Mouse (Mus musculus) spleen, adult 2 months (tissue): ENCODE results near the gene Rbm25. TPM values are rescaled to one million over a fixed set of nuclear protein-coding genes. Genes with fewer than 3 reads are reported as not detected.

Source experiments
- DNase-seq, 2 experiments: peaks; one replicate each; pipeline versions ENCODE4 v3.0.0 to v3.0.0-alpha.2; 2012 to 2021; ENCODE audit warnings: low spot score in 2 of 2, low read depth in 1 of 2
- H3K27ac ChIP-seq: fragments of 200-500 bp; 2 replicates; pipeline ENCODE4 v1.5.1; 2012; ENCODE audit warnings: low read length, inconsistent platforms; ENCODE audit not compliant: insufficient read depth
- H3K27me3 ChIP-seq: fragments of 200-500 bp; 2 replicates; pipeline ENCODE4 v1.6.1; 2012; ENCODE audit warnings: mild to moderate bottlenecking, moderate library complexity, low read length, inconsistent platforms; ENCODE audit not compliant: control insufficient read depth, insufficient read depth
- H3K36me3 ChIP-seq: fragments of 200-500 bp; 2 replicates; pipeline ENCODE4 v1.6.1; 2012; ENCODE audit warnings: mild to moderate bottlenecking, low read length, inconsistent platforms; ENCODE audit not compliant: control insufficient read depth, insufficient read depth
- H3K4me1 ChIP-seq: fragments of 200-500 bp; 2 replicates; pipeline ENCODE4 v1.6.1; 2011; ENCODE audit warnings: inconsistent platforms; ENCODE audit not compliant: control insufficient read depth, insufficient read depth, insufficient read length
- H3K4me3 ChIP-seq: fragments of 200-500 bp; 2 replicates; pipeline ENCODE4 v1.5.1; 2011; ENCODE audit warnings: mild to moderate bottlenecking, inconsistent platforms; ENCODE audit not compliant: insufficient read depth, insufficient read length; ENCODE audit errors: extremely low read depth
- CTCF ChIP-seq: fragments of 200-500 bp; IDR thresholded peaks from 2 replicates; pipeline ENCODE4 v1.5.1; 2011; ENCODE audit warnings: mild to moderate bottlenecking, inconsistent platforms; ENCODE audit not compliant: insufficient read depth, insufficient read length, insufficient replicate concordance; ENCODE audit errors: extremely low read depth
- POLR2A ChIP-seq: fragments of 200-500 bp; IDR thresholded peaks from 2 replicates; pipeline ENCODE4 v1.6.1; 2011; ENCODE audit warnings: low read depth, low read length, inconsistent platforms
- WGBS: fragments of 180-500 bp; shearing (Covaris S2); methylation state at CpG from one replicate; pipeline ENCODE4 v1.1.7; 2018; 5-methylcytosine and 5-hydroxymethylcytosine counted together
- polyA plus RNA-seq: library from polyadenylated mRNA; depleted of rRNA; stranded (reverse); fragments of >200 nt; gene quantifications from 2 replicates; pipeline ENCODE4 v1.2.3, GENCODE M21; 2012

Rbm25 gene
- polyA plus RNA-seq, 1 experiment = 20.2 TPM

DNA sequence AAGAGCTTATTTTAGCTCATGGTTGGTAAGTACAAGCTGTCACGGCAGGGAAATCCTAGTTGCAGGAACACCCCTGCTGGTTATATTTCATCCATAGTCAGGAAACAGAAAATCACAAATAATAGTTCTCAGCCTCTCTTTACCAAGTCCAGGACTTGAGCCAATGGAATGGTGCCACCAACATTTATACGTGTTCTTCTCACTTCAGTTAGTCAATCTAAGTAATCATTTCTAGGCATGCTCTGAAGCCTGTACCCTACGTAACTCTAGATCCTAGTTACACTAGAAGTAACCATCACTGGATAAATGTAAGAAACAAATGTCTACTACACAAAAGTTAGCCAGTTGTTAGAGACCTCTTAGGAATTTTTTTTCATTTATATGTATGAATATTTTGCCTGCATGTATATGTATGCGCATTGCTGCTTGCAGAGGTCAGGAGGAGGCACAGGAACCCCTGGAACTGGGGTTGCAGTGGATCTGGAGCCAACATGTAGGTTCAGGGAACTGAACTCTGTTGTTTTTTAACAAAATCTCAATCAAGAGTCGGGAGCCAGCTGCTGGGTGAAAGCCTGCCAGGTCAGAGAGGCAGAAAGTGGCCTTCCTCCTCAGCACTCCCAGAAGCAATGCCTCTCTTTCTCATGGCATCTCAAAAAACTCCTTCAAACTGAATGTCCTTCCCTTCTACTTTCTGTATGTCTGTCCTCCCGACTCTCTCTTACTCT, 8.8 kb upstream of the Rbm25 start:
- 76% methylated on average over 6 of the region's 6 CpGs for WGBS

DNA sequence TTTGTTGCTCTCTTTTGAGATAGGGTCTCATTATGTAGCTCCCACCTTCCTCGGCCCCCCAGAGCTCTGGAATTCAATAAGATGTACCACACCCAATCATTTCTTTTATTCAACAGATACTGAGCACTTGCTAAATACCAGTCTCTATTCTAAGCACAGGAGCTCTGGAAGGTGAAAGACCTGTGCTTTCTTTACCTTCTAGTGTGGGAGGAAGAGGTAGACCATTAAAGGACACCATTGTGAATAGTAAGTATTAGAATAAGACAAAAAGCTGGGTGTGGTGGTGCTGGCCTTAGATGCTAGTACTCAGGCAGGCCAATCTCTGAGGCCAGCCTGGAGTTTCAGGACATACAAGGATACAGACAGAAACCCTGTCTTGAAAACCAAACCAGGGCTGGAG, 6.7 kb upstream of the Rbm25 start:
- no peaks in the 10 kb centered on the region for H3K27me3 ChIP-seq
- H3K4me3 ChIP-seq = no peak overlapping the region
- TF ChIP-seq POLR2A = no peak
- no peak for TF ChIP-seq CTCF
- WGBS = 95% methylated on average over 1 of the region's 1 CpGs
- DNase-seq = no peak
- no peaks in the 10 kb centered on the region for H3K4me1 ChIP-seq
- H3K36me3 ChIP-seq = no peaks in the 10 kb centered on the region
- no peak overlapping the region for H3K27ac ChIP-seq

More for the DNA sequence above, 8.8 kb upstream of the Rbm25 start:
- TF ChIP-seq POLR2A (no peak), CTCF (no peak)
- H3K4me1 ChIP-seq = no peaks in the 10 kb centered on the region
- no peak overlapping the region for H3K4me3 ChIP-seq
- H3K27ac ChIP-seq = no peak overlapping the region
- no peak for DNase-seq
- H3K36me3 ChIP-seq = no peaks in the 10 kb centered on the region
- no peaks in the 10 kb centered on the region for H3K27me3 ChIP-seq

DNA sequence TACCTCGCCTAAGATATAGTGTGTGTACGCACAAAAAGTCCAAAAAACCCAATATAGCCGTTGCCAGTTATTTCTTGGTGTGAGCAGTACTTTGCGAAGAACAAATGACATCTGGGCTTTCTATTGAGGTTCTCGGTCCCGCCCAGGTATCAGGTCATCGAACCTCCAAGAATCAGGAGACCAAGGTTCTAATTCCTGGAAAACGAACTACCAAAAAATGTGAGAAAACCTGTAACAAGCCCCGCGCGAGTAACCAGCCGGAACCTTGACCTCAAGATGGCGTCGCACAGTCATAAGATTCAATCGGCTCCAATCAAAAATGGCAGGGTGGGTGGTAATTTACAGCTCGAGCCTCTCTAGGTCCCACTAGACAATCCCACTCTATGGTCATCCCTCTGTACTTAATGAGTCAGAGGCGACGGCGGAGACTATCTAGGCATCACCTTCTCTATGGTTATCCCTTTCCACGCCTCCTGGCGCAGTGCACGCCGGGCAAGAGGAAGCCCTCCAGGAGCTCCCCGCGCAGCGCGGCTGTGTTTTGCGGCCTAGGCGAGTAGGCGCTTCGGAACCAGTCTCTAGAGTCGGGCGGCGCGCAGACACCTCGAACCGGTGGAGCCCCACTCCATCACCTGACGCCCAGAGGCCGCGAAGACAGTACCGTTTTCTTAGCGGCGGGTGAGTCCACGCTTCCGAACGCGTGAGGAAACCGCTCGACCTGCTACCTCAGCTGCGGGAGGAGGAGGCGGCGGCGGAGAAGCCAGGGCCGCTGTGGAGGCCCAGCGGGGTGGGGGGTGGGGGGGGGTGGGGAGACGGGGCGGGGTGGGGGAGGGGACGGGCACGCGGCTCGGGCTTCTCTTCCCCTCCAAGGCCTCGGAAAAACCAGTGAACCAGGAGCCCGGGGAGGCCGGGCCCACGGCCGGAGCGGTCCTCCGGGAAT, 975 bp downstream of the Rbm25 start:
- Histone ChIP-seq H3K27ac (peak overlapping the region; percentile 95), H3K36me3 (peaks cover 3% of the 10 kb centered on the region; the same call in 1 of the 2 replicates), H3K27me3 (no peaks in the 10 kb centered on the region), H3K4me1 (no peaks in the 10 kb centered on the region), H3K4me3 (peak overlapping the region; percentile 94)
- TF ChIP-seq CTCF = no peak
- TF ChIP-seq POLR2A = peak; percentile 83
- DNase-seq = peak; percentile 91 to 99
- WGBS = under 1% methylated on average over 62 of the region's 68 CpGs

DNA sequence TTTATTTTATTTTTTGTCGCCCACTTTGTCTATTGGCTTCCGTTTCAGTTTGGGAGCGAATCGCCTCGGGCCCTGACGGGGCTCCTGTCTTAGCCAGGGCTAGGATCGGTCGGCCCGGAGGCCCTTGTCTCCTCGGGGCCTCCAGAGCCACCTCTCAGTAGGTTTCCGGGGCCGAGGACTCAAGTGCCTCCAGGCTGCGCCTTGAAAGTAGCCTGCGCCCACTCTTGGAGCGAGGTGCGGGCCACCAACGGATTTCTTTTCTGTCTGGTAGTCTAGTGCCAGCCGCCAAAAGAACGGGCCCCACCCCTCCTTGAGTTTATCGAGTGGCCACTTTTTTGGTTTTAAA, 1.6 kb downstream of the Rbm25 start:
- TF ChIP-seq POLR2A = no peak
- TF ChIP-seq CTCF = no peak
- Histone ChIP-seq H3K27me3 (no peaks in the 10 kb centered on the region), H3K27ac (peak overlapping the region; percentile 82), H3K36me3 (peaks cover 7% of the 10 kb centered on the region), H3K4me3 (peak overlapping the region; percentile 94), H3K4me1 (no peaks in the 10 kb centered on the region)
- peak; percentile 12 to 29 for DNase-seq
- WGBS = under 1% methylated on average over 20 of the region's 20 CpGs

DNA sequence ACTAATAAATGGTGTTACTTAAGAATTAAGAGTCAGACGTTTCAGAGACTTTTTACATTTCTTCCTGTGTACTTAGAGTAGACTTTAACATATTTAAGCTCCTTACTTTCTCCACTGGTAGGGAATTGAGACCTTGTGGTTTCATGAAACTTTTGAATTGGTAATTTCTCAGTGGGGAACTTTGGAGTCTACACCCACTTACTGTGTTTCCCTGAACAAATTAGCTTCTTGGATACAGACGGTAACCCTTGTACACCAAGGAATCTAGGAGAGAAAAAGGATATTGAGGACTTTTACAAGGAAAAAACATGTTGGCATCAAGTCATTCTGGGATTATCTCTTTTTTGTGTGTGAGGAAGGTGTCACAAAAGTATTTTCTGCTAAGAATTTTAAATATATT, 2.8 kb downstream of the Rbm25 start:
- 37% methylated on average over 2 of the region's 2 CpGs for WGBS
- Histone ChIP-seq H3K36me3 (peaks cover 7% of the 10 kb centered on the region), H3K4me3 (no peak overlapping the region; the same call in 1 of the 2 replicates), H3K4me1 (no peaks in the 10 kb centered on the region), H3K27me3 (no peaks in the 10 kb centered on the region), H3K27ac (no peak overlapping the region)
- TF ChIP-seq CTCF = no peak
- no peak for DNase-seq

DNA sequence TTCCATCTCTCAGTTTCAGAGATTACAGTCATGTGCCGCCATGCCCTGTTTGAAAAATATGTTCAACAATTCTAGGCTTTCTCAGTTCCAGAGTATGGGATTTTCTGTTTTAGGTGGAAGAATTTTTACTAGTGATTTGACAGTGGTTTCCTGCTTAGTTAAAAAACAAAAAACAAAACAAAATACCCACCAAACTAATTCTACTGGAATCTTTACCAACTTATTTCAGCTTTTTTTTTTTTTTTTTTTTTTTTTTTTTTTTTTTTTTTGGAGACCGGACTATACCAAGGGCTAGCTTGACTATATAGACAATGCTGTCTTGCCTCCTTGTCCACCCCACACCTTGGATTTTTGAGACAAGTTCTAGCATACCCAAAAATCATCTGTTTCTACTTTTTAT, 10.2 kb downstream of the Rbm25 start:
- DNase-seq = no peak
- no peaks in the 10 kb centered on the region for H3K27me3 ChIP-seq

DNA sequence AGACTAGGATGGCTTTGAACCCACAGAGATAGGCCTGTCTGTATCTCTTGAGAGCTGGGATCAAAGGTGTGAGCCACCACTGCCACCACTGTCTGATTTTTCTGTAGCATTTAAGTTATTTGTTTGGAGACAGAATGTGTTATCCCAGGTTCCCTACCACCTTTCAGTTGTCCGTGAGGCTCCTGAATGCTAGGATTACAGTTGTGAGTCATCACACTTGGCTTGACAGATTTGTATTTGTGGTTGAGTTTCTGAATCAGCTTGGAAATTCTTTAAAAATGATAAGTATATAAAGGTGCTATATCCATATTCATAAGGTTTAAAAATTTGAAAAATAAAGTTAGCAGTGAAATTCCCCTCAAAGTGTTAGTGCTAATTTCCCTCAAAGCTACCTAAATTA, 12.1 kb downstream of the Rbm25 start:
- WGBS = 100% methylated on average over 1 of the region's 1 CpGs
- no peak overlapping the region for H3K4me3 ChIP-seq

More for the DNA sequence above, 10.2 kb downstream of the Rbm25 start:
- WGBS = 93% methylated on average over 2 of the region's 2 CpGs
- H3K36me3 ChIP-seq = peaks cover 33% of the 10 kb centered on the region
- no peak overlapping the region for H3K27ac ChIP-seq
- no peaks in the 10 kb centered on the region for H3K4me1 ChIP-seq
- H3K4me3 ChIP-seq = no peak overlapping the region
- TF ChIP-seq CTCF = no peak
- TF ChIP-seq POLR2A = no peak

More for the DNA sequence above, 12.1 kb downstream of the Rbm25 start:
- H3K27me3 ChIP-seq = no peaks in the 10 kb centered on the region
- DNase-seq = no peak
- H3K36me3 ChIP-seq = peaks cover 31% of the 10 kb centered on the region
- H3K27ac ChIP-seq = no peak overlapping the region
- TF ChIP-seq POLR2A = no peak
- TF ChIP-seq CTCF = no peak
- no peaks in the 10 kb centered on the region for H3K4me1 ChIP-seq
